Mouse (Mus musculus): ENCODE measurements around the gene Ralgps1. TPM values are rescaled to one million over a fixed set of nuclear protein-coding genes. Genes with fewer than 3 reads are reported as not detected.
A peak's percentile ranks its signal among the peaks of the same experiment; 100 is the strongest.

The Ralgps1 gene
- polyA plus RNA-seq, 1 experiment from 2014 or later = 32.0 TPM

GRCm38 (mm10) chr2:33253572-33254190 is 117.6 kb downstream of the Ralgps1 start:
- Histone ChIP-seq H3K9me3 (ENCODE audit: control insufficient read depth, low read length) (no peaks in the 10 kb centered on the region), H3K4me2 (ENCODE audit: low read length) (no peak overlapping the region), H3K9ac (ENCODE audit: low read depth, low read length) (no peak overlapping the region), H3K27me3 (replicated peaks; ENCODE audit: control insufficient read depth, insufficient read depth, low read length) (no peaks in the 10 kb centered on the region), H3K4me3 (ENCODE audit: low read length) (no peak overlapping the region), H3K27ac (ENCODE audit: low read depth, low read length) (no peak overlapping the region), H3K4me1 (ENCODE audit: control insufficient read depth, insufficient read depth, low read depth, low read length) (peaks cover 3% of the 10 kb centered on the region; the same call in 1 of the 2 replicates), H3K36me3 (ENCODE audit: control insufficient read depth, insufficient read depth, low read length) (no peaks in the 10 kb centered on the region)
- 50% methylated on average over 4 of the region's 4 CpGs for WGBS
- no peak for ATAC-seq

DNA sequence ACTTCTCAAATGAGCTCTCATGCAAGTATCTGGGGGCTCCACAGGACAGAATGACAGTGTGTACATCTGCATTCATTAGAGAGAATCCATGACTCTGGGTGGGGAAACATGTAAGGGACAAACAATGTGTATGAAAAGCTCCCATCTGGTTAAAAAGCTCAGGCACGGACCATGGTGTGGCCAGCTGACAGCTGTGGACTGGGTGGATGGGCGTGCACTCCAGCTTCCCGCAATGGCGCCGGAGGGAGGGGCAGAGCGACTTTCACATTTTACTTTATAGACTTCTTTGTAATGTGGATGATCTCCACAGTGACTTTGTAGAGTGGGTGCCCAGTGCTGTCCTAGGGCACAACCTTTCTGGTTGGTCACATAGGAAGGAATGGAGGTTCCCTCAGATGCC is 118.5 kb downstream of the Ralgps1 start:
- no peak for ATAC-seq
- H3K27ac ChIP-seq (ENCODE audit: low read depth, low read length) = no peak overlapping the region
- no peak overlapping the region for H3K9ac ChIP-seq (ENCODE audit: low read depth, low read length)
- 87% methylated on average over 6 of the region's 6 CpGs for WGBS
- H3K4me3 ChIP-seq (ENCODE audit: low read length) = no peak overlapping the region
- peaks cover 3% of the 10 kb centered on the region; the same call in 1 of the 2 replicates for H3K4me1 ChIP-seq (ENCODE audit: control insufficient read depth, insufficient read depth, low read depth, low read length)
- no peaks in the 10 kb centered on the region for H3K27me3 ChIP-seq (replicated peaks; ENCODE audit: control insufficient read depth, insufficient read depth, low read length)
- no peaks in the 10 kb centered on the region for H3K9me3 ChIP-seq (ENCODE audit: control insufficient read depth, low read length)
- no peaks in the 10 kb centered on the region for H3K36me3 ChIP-seq (ENCODE audit: control insufficient read depth, insufficient read depth, low read length)
- H3K4me2 ChIP-seq (ENCODE audit: low read length) = no peak overlapping the region

- Histone ChIP-seq H3K9ac (ENCODE audit: low read depth, low read length) (no peak overlapping the region), H3K9me3 (ENCODE audit: control insufficient read depth, low read length) (no peaks in the 10 kb centered on the region), H3K27me3 (replicated peaks; ENCODE audit: control insufficient read depth, insufficient read depth, low read length) (no peaks in the 10 kb centered on the region), H3K4me1 (ENCODE audit: control insufficient read depth, insufficient read depth, low read depth, low read length) (peaks cover 3% of the 10 kb centered on the region; the same call in 1 of the 2 replicates), H3K4me3 (ENCODE audit: low read length) (no peak overlapping the region), H3K4me2 (ENCODE audit: low read length) (no peak overlapping the region), H3K36me3 (ENCODE audit: control insufficient read depth, insufficient read depth, low read length) (no peaks in the 10 kb centered on the region), H3K27ac (ENCODE audit: low read depth, low read length) (no peak overlapping the region)
- WGBS = 75% methylated on average over 3 of the region's 3 CpGs
- no peak for ATAC-seq
Observed at GRCm38 (mm10) chr2:33249922-33250633, 121.2 kb downstream of the Ralgps1 start.

DNA sequence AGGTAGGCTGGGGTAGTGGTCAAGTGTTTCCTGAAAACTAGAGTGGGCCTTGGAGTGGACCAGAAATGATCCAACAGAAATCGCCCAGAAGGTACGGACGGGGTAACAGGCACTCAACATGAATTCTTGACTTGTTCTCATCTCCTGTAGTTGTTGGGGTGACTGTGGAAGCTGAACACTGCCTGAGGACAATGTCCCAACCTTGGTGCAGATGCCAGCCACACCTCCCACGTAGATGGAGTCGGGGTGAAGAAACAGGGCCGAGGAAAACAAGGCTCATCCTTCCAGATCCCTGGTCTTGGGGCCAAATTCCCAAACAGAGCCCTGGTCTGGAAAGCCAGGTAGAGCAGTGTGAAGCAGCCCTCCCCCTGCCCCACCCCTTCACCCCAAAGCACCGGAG is 122.7 kb downstream of the Ralgps1 start:
- Histone ChIP-seq H3K27ac (ENCODE audit: low read depth, low read length) (no peak overlapping the region), H3K36me3 (ENCODE audit: control insufficient read depth, insufficient read depth, low read length) (no peaks in the 10 kb centered on the region), H3K4me1 (ENCODE audit: control insufficient read depth, insufficient read depth, low read depth, low read length) (no peaks in the 10 kb centered on the region), H3K9me3 (ENCODE audit: control insufficient read depth, low read length) (no peaks in the 10 kb centered on the region), H3K4me3 (ENCODE audit: low read length) (no peak overlapping the region), H3K27me3 (replicated peaks; ENCODE audit: control insufficient read depth, insufficient read depth, low read length) (no peaks in the 10 kb centered on the region), H3K9ac (ENCODE audit: low read depth, low read length) (no peak overlapping the region), H3K4me2 (ENCODE audit: low read length) (no peak overlapping the region)
- no peak for ATAC-seq
- WGBS = 91% methylated on average over 7 of the region's 7 CpGs

GRCm38 (mm10) chr2:33246841-33247240 is 124.4 kb downstream of the Ralgps1 start:
- Histone ChIP-seq H3K4me1 (ENCODE audit: control insufficient read depth, insufficient read depth, low read depth, low read length) (no peaks in the 10 kb centered on the region), H3K27ac (ENCODE audit: low read depth, low read length) (no peak overlapping the region), H3K9me3 (ENCODE audit: control insufficient read depth, low read length) (no peaks in the 10 kb centered on the region), H3K27me3 (replicated peaks; ENCODE audit: control insufficient read depth, insufficient read depth, low read length) (no peaks in the 10 kb centered on the region), H3K4me3 (ENCODE audit: low read length) (no peak overlapping the region), H3K36me3 (ENCODE audit: control insufficient read depth, insufficient read depth, low read length) (no peaks in the 10 kb centered on the region), H3K9ac (ENCODE audit: low read depth, low read length) (no peak overlapping the region), H3K4me2 (ENCODE audit: low read length) (no peak overlapping the region)
- no peak for ATAC-seq
- WGBS = 79% methylated on average over 5 of the region's 5 CpGs

GRCm38 (mm10) chr2:33245350-33245749 is 125.9 kb downstream of the Ralgps1 start:
- H3K9me3 ChIP-seq (ENCODE audit: control insufficient read depth, low read length) = no peaks in the 10 kb centered on the region
- H3K27me3 ChIP-seq (replicated peaks; ENCODE audit: control insufficient read depth, insufficient read depth, low read length) = no peaks in the 10 kb centered on the region
- no peak overlapping the region for H3K9ac ChIP-seq (ENCODE audit: low read depth, low read length)
- no peak for ATAC-seq
- no peaks in the 10 kb centered on the region for H3K36me3 ChIP-seq (ENCODE audit: control insufficient read depth, insufficient read depth, low read length)
- H3K4me3 ChIP-seq (ENCODE audit: low read length) = no peak overlapping the region
- no peak overlapping the region for H3K27ac ChIP-seq (ENCODE audit: low read depth, low read length)
- no peaks in the 10 kb centered on the region for H3K4me1 ChIP-seq (ENCODE audit: control insufficient read depth, insufficient read depth, low read depth, low read length)
- H3K4me2 ChIP-seq (ENCODE audit: low read length) = no peak overlapping the region

DNA sequence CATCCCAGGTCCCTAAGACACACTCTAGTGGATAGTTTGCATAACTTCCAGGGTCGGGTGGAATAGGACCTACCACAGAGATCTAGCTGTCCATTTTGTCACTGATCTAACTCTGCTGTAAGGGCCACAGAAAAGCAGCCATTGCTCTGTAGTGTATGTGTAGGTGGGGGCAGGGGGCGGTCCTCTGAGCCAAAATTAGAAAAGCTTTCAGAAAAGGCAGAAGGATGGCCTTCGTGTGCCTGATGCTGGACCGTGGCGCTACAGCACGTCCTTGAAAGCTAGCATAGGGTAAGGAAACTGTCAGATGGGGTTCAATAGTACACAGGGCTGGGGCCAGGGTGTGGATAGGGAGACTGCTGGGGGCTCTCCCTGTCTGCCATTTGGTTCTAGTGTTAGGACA is 126.4 kb downstream of the Ralgps1 start:
- Histone ChIP-seq H3K36me3 (ENCODE audit: control insufficient read depth, insufficient read depth, low read length) (no peaks in the 10 kb centered on the region), H3K9ac (ENCODE audit: low read depth, low read length) (no peak overlapping the region), H3K27ac (ENCODE audit: low read depth, low read length) (no peak overlapping the region), H3K4me2 (ENCODE audit: low read length) (no peak overlapping the region), H3K4me1 (ENCODE audit: control insufficient read depth, insufficient read depth, low read depth, low read length) (no peaks in the 10 kb centered on the region), H3K4me3 (ENCODE audit: low read length) (no peak overlapping the region), H3K27me3 (replicated peaks; ENCODE audit: control insufficient read depth, insufficient read depth, low read length) (no peaks in the 10 kb centered on the region), H3K9me3 (ENCODE audit: control insufficient read depth, low read length) (no peaks in the 10 kb centered on the region)
- ATAC-seq = no peak
- 86% methylated on average over 6 of the region's 6 CpGs for WGBS

- no peaks in the 10 kb centered on the region for H3K27me3 ChIP-seq (replicated peaks; ENCODE audit: control insufficient read depth, insufficient read depth, low read length)
- H3K4me2 ChIP-seq (ENCODE audit: low read length) = no peak overlapping the region
- H3K4me3 ChIP-seq (ENCODE audit: low read length) = no peak overlapping the region
- H3K9me3 ChIP-seq (ENCODE audit: control insufficient read depth, low read length) = no peaks in the 10 kb centered on the region
- no peak overlapping the region for H3K9ac ChIP-seq (ENCODE audit: low read depth, low read length)
- no peak for ATAC-seq
- no peak overlapping the region for H3K27ac ChIP-seq (ENCODE audit: low read depth, low read length)
- H3K4me1 ChIP-seq (ENCODE audit: control insufficient read depth, insufficient read depth, low read depth, low read length) = peaks cover 14% of the 10 kb centered on the region; the same call in 1 of the 2 replicates
- 75% methylated on average over 6 of the region's 6 CpGs for WGBS
- H3K36me3 ChIP-seq (ENCODE audit: control insufficient read depth, insufficient read depth, low read length) = no peaks in the 10 kb centered on the region
Observed at GRCm38 (mm10) chr2:33237581-33237980, 133.7 kb downstream of the Ralgps1 start.

- 0 out of 2 replicates have a peak, but pooled peaks have one; percentile 16 for ATAC-seq
- H3K36me3 ChIP-seq (ENCODE audit: control insufficient read depth, insufficient read depth, low read length) = no peaks in the 10 kb centered on the region
- no peak overlapping the region for H3K4me3 ChIP-seq (ENCODE audit: low read length)
- H3K27me3 ChIP-seq (replicated peaks; ENCODE audit: control insufficient read depth, insufficient read depth, low read length) = no peaks in the 10 kb centered on the region
- peaks cover 14% of the 10 kb centered on the region; the same call in 1 of the 2 replicates for H3K4me1 ChIP-seq (ENCODE audit: control insufficient read depth, insufficient read depth, low read depth, low read length)
- WGBS = 67% methylated on average over 4 of the region's 4 CpGs
- no peak overlapping the region for H3K27ac ChIP-seq (ENCODE audit: low read depth, low read length)
- no peak overlapping the region for H3K9ac ChIP-seq (ENCODE audit: low read depth, low read length)
- H3K9me3 ChIP-seq (ENCODE audit: control insufficient read depth, low read length) = no peaks in the 10 kb centered on the region
- H3K4me2 ChIP-seq (ENCODE audit: low read length) = no peak overlapping the region
Observed at GRCm38 (mm10) chr2:33234848-33235247, 136.4 kb downstream of the Ralgps1 start.
